Mouse (Mus musculus): ENCODE measurements around the gene Lsm12.

DNA sequence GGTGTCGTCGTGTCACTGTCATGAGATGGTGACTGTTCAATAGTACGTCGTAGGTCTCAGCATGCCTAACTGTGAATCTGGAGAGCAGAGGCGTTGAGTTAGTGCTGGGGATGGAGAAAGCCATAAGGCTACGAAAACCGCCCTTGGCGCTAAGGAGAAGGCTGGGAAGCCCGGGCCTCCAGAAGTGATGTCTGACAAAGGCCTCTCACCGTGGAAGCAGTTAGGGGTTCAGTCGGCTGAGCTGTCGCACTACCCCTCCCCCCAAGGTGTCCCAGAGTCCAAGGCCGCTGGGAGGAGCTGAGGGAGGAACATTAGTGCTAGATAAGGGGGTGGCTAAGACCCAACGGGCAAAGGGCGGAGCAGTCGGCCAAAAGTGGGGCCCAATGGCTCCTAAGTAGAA lies 39.1 kb downstream of the Lsm12 start:
- TF ChIP-seq CTCF (IDR thresholded peaks at IDR 0.05; ENCODE audit: extremely low read depth, insufficient read depth, low read length) (no peak), POLR2A (IDR thresholded peaks at IDR 0.05; ENCODE audit: extremely low read depth, insufficient read depth, low read length) (no peak)

All from cortical plate, adult 2 months (tissue).